Mouse (Mus musculus): ENCODE results near the gene Iars. TPM values are rescaled to one million over a fixed set of nuclear protein-coding genes. Genes with fewer than 3 reads are reported as not detected.

Gene Iars
- polyA plus RNA-seq, 1 experiment from 2014 or later: 38.1 TPM

DNA sequence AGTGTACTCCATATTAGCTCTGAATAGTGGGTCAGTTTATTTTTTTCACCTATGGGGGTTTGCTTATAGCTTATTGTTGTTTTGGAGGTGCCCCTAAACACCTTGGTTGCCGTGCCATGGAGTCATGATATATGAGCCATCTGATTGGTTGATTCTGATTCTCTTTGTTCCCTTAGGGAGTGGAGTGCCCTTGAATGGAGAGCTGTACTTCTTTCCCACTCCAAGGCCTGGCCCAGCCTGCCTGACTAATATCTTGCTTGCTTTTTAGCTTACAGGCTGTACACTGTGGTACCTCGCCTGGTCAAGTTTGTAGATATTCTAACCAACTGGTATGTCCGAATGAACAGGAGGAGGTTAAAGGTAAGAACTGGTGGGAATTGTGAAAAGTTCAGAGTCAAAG, 37.4 kb downstream of the Iars start:
- Histone ChIP-seq H3K9me3 (replicated peaks; ENCODE audit: low read length) (no peaks in the 10 kb centered on the region), H3K4me3 (replicated peaks; ENCODE audit: low read depth, low read length) (no peak overlapping the region), H3K4me1 (replicated peaks; ENCODE audit: insufficient read depth, low read length) (no peaks in the 10 kb centered on the region), H3K27ac (no peak overlapping the region), H3K9ac (ENCODE audit: low read depth, low read length) (no peak overlapping the region), H3K36me3 (ENCODE audit: insufficient read depth, low read length) (peaks cover 78% of the 10 kb centered on the region), H3K4me2 (ENCODE audit: low read length) (no peak overlapping the region), H3K27me3 (ENCODE audit: insufficient read depth, low read length) (no peaks in the 10 kb centered on the region)
- DNase-seq (ENCODE audit: low spot score): no peak
- WGBS: 90% methylated on average over 3 of the region's 3 CpGs
- no peak for ATAC-seq (replicated peaks; ENCODE audit: low FRiP score, low read depth)
- no peak for TF ChIP-seq CTCF (IDR thresholded peaks at IDR 0.05; ENCODE audit: low read depth)

DNA sequence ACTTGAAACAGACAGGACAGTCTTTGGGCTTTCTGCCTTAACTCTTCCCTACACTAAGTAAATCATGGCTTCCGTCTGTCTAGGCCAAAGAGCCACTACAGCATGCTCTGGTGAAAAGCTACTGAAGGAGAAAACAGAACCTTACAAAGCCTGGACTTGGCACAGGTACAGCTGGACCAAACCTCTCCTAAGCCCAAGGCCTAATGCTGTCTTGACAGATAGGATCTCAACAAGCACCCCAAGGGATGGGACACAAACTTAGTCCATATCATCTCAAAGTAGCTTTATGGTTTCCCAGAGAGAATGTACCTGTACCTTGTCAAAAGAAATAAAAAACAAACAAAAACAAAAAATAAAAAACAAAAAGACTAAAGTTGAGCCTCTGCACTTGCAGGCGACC, 54.5 kb downstream of the Iars start:
- no peak overlapping the region for H3K9ac ChIP-seq (ENCODE audit: low read depth, low read length)
- WGBS: 96% methylated on average over 2 of the region's 2 CpGs
- no peak overlapping the region for H3K4me2 ChIP-seq (ENCODE audit: low read length)
- H3K4me1 ChIP-seq (replicated peaks; ENCODE audit: insufficient read depth, low read length): no peaks in the 10 kb centered on the region
- TF ChIP-seq CTCF (IDR thresholded peaks at IDR 0.05; ENCODE audit: low read depth): no peak
- ATAC-seq (replicated peaks; ENCODE audit: low FRiP score, low read depth) (no peak), DNase-seq (ENCODE audit: low spot score) (no peak)
- H3K4me3 ChIP-seq (replicated peaks; ENCODE audit: low read depth, low read length): no peak overlapping the region
- H3K36me3 ChIP-seq (ENCODE audit: insufficient read depth, low read length): peaks cover 24% of the 10 kb centered on the region
- H3K27ac ChIP-seq: no peak overlapping the region
- no peaks in the 10 kb centered on the region for H3K27me3 ChIP-seq (ENCODE audit: insufficient read depth, low read length)
- H3K9me3 ChIP-seq (replicated peaks; ENCODE audit: low read length): no peaks in the 10 kb centered on the region

DNA sequence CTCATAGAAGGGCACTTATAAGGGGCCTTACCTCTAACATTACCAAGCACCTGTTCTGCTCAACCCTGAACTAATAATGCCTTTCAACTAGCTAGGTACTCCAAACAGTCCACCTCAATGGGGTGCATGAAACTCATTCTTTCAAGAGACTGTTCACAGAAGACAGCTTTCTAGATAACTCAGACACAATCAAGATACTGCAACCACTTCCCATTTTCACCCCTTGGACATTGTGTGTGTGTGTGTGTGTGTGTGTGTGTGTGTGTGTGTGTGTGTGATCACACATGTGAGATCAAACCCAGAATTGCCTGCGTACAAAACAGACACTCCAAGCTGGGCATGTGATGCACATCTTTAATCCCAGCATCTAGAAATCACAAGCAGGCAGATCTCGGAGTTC, 56.1 kb downstream of the Iars start:
- ATAC-seq (replicated peaks; ENCODE audit: low FRiP score, low read depth) (no peak), DNase-seq (ENCODE audit: low spot score) (no peak)
- H3K27ac ChIP-seq: no peak overlapping the region
- H3K4me3 ChIP-seq (replicated peaks; ENCODE audit: low read depth, low read length): no peak overlapping the region
- 92% methylated on average over 2 of the region's 2 CpGs for WGBS
- no peaks in the 10 kb centered on the region for H3K4me1 ChIP-seq (replicated peaks; ENCODE audit: insufficient read depth, low read length)
- no peaks in the 10 kb centered on the region for H3K9me3 ChIP-seq (replicated peaks; ENCODE audit: low read length)
- H3K9ac ChIP-seq (ENCODE audit: low read depth, low read length): no peak overlapping the region
- H3K36me3 ChIP-seq (ENCODE audit: insufficient read depth, low read length): peaks cover 20% of the 10 kb centered on the region
- no peak overlapping the region for H3K4me2 ChIP-seq (ENCODE audit: low read length)
- H3K27me3 ChIP-seq (ENCODE audit: insufficient read depth, low read length): no peaks in the 10 kb centered on the region
- TF ChIP-seq CTCF (IDR thresholded peaks at IDR 0.05; ENCODE audit: low read depth): no peak

DNA sequence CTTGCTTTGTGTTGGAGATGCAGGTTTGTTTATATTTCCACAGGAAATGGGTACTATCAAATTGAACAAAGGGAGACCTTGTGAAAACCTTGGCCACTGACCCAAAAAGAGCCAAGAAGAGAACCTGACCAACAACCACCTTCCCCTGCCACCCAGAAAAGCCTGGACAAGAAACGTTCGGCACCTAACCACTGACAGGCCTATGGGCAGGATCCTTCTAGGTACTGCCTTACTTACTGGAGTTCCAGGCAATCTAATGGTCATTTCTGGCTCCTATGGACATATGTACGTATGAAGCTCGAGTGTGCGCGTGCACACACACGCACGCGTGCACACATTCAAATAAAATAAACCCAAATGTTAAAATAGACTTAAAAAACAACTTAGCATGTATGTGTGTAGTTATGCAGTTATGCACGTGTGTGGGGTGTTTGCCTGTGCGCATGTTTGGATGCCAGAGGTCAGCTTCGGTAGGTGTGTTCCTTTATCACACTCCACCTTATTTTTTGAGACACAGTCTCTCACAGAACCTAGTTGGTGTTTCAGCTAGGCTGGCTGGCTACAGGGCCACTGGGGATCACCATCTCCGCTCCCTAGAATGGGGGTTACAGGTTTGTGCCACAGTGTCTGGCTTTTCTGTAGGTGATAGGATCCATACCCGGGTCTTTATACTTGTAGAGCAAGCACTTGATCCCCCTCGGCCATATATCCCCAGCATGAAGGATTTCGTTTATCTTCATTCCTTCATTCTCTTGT, 59.6 kb downstream of the Iars start:
- no peak for TF ChIP-seq CTCF (IDR thresholded peaks at IDR 0.05; ENCODE audit: low read depth)
- no peak overlapping the region for H3K4me2 ChIP-seq (ENCODE audit: low read length)
- no peaks in the 10 kb centered on the region for H3K27me3 ChIP-seq (ENCODE audit: insufficient read depth, low read length)
- WGBS: 90% methylated on average over 16 of the region's 16 CpGs
- H3K4me3 ChIP-seq (replicated peaks; ENCODE audit: low read depth, low read length): no peak overlapping the region
- H3K9ac ChIP-seq (ENCODE audit: low read depth, low read length): no peak overlapping the region
- no peak for ATAC-seq (replicated peaks; ENCODE audit: low FRiP score, low read depth)
- H3K4me1 ChIP-seq (replicated peaks; ENCODE audit: insufficient read depth, low read length): no peaks in the 10 kb centered on the region
- no peak for DNase-seq (ENCODE audit: low spot score)
- no peak overlapping the region for H3K27ac ChIP-seq
- no peaks in the 10 kb centered on the region for H3K36me3 ChIP-seq (ENCODE audit: insufficient read depth, low read length)
- no peaks in the 10 kb centered on the region for H3K9me3 ChIP-seq (replicated peaks; ENCODE audit: low read length)

DNA sequence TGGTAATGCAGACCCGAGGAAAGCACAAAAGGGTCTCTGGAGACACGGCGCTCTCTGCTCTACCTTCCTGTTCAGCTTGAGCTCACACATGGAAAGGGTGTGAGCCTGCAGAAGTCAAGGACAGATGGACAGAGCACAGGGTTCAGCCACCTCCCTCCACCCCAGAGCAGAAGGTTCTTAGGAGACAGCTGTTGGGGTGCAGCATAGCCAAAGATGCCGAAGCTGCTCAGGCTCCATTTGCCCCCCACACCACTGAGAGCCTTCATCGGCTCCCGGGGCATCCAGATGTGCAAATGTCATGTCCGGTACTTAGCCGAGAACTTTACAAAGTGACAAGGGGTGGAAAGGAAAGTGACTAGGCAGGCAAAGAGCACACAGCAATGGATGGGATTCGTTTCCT, 74.7 kb downstream of the Iars start:
- no peak overlapping the region for H3K4me3 ChIP-seq (replicated peaks; ENCODE audit: low read depth, low read length)
- 85% methylated on average over 9 of the region's 9 CpGs for WGBS
- H3K27me3 ChIP-seq (ENCODE audit: insufficient read depth, low read length): no peaks in the 10 kb centered on the region
- ATAC-seq (replicated peaks; ENCODE audit: low FRiP score, low read depth) (no peak), DNase-seq (ENCODE audit: low spot score) (no peak)
- H3K9me3 ChIP-seq (replicated peaks; ENCODE audit: low read length): no peaks in the 10 kb centered on the region
- H3K36me3 ChIP-seq (ENCODE audit: insufficient read depth, low read length): no peaks in the 10 kb centered on the region
- TF ChIP-seq CTCF (IDR thresholded peaks at IDR 0.05; ENCODE audit: low read depth): no peak
- H3K4me2 ChIP-seq (ENCODE audit: low read length): no peak overlapping the region
- no peaks in the 10 kb centered on the region for H3K4me1 ChIP-seq (replicated peaks; ENCODE audit: insufficient read depth, low read length)
- no peak overlapping the region for H3K27ac ChIP-seq
- no peak overlapping the region for H3K9ac ChIP-seq (ENCODE audit: low read depth, low read length)

DNA sequence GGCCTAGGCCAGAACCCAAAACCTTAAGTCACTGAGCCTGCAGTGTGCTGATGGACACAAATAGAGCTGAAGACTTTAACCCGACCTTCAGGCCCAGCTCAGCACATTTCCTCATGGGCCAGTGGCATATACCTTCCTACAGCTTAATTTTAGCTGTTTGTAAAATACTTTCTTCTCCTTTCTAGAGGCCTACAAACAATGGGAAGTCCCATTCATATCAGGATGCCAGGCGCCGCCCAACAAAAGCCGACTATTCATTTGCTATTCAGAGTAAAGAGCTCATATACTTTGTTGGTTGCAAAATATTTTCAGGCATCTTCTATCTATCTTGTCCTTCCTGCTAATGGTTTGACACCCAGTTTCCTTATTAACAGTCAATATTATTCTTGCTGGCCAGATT, 76.1 kb downstream of the Iars start:
- ATAC-seq (replicated peaks; ENCODE audit: low FRiP score, low read depth) (no peak), DNase-seq (ENCODE audit: low spot score) (no peak)
- Histone ChIP-seq H3K4me1 (replicated peaks; ENCODE audit: insufficient read depth, low read length) (no peaks in the 10 kb centered on the region), H3K36me3 (ENCODE audit: insufficient read depth, low read length) (no peaks in the 10 kb centered on the region), H3K9ac (ENCODE audit: low read depth, low read length) (no peak overlapping the region), H3K27me3 (ENCODE audit: insufficient read depth, low read length) (no peaks in the 10 kb centered on the region), H3K9me3 (replicated peaks; ENCODE audit: low read length) (no peaks in the 10 kb centered on the region), H3K4me3 (replicated peaks; ENCODE audit: low read depth, low read length) (no peak overlapping the region), H3K27ac (no peak overlapping the region), H3K4me2 (ENCODE audit: low read length) (no peak overlapping the region)
- no peak for TF ChIP-seq CTCF (IDR thresholded peaks at IDR 0.05; ENCODE audit: low read depth)
- 84% methylated on average over 4 of the region's 4 CpGs for WGBS

DNA sequence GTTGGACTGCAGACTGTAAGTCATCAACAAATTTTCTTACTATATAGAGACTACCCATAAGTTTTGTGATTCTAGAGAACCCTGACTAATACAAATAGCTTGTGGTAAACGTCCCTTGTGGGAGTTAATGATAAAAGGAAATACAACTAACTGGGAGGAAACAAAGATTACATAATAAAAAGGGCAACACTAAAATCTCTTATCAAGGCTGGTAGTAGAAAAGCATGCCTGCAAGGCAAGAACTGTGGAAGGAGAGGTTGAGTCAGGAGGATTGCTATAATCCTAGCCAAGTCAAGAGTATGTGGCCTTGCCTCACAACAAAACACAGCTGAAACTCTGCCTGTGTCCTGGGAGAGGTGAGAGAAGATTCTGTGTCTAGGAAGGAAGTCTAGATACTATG, 78.8 kb downstream of the Iars start:
- Histone ChIP-seq H3K27ac (no peak overlapping the region), H3K36me3 (ENCODE audit: insufficient read depth, low read length) (no peaks in the 10 kb centered on the region), H3K27me3 (ENCODE audit: insufficient read depth, low read length) (no peaks in the 10 kb centered on the region), H3K9ac (ENCODE audit: low read depth, low read length) (no peak overlapping the region), H3K9me3 (replicated peaks; ENCODE audit: low read length) (no peaks in the 10 kb centered on the region), H3K4me3 (replicated peaks; ENCODE audit: low read depth, low read length) (no peak overlapping the region), H3K4me2 (ENCODE audit: low read length) (no peak overlapping the region), H3K4me1 (replicated peaks; ENCODE audit: insufficient read depth, low read length) (no peaks in the 10 kb centered on the region)
- 64% methylated on average over 1 of the region's 1 CpGs for WGBS
- no peak for DNase-seq (ENCODE audit: low spot score)
- TF ChIP-seq CTCF (IDR thresholded peaks at IDR 0.05; ENCODE audit: low read depth): no peak
- ATAC-seq (replicated peaks; ENCODE audit: low FRiP score, low read depth): no peak
